Mouse (Mus musculus) retina, postnatal 7 days (tissue): Measurements from ENCODE around the gene Cntnap1.

ENCODE experiments used
- DNase-seq: peaks from one replicate; pipeline ENCODE4 v3.0.0-alpha.2; 2012; ENCODE audit warnings: low read depth, low spot score

Cntnap1 gene

DNA sequence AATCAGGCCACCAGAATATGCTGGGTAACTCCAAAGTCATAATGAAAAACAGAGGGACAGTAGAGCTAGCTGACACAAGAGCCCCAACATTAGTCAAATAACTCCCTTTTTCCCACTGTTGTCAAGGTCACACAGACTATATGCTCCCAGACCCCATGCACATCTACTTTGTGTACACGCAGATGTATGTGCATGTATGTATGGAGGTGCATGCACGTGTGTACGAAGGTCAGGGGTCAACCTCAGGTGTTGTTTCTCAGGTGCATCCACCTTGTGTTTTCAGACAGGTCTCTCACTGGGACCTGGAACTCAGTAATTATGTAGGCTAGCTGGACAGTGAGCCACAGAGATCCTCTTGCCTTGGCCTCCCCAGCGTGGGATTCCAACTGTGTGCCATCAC lies 15.1 kb downstream of the Cntnap1 start:
- DNase-seq, result no peak

DNA sequence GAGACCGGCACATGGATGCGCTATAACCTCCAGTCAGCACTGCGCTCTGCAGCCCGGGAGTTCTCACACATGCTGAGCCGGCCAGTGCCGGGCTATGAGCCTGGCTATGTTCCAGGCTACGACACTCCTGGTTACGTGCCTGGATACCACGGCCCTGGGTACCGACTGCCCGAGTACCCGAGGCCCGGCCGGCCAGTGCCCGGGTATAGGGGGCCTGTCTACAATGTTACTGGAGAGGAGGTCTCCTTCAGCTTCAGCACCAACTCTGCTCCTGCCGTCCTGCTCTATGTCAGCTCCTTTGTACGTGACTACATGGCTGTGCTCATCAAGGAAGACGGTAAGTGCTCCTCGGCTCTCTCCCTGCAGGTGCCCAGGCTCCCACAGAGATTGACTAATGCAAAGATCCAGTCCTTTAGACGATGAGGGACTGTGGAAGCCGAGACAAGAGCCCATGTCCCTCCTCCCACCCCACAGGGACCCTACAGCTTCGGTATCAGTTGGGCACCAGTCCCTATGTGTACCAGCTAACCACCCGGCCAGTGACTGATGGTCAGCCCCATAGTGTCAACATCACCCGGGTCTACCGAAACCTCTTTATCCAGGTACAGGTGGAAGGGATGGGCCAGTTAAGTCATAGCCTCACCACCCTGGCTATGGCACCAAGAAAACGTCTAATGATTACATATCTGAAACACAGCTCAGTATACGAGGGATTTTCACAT lies 16.4 kb downstream of the Cntnap1 start:
- no peak for DNase-seq

- no peak for DNase-seq
These were observed 17.2 kb downstream of the Cntnap1 start for GRCm38 (mm10) chr11:101187541-101187940.

DNA sequence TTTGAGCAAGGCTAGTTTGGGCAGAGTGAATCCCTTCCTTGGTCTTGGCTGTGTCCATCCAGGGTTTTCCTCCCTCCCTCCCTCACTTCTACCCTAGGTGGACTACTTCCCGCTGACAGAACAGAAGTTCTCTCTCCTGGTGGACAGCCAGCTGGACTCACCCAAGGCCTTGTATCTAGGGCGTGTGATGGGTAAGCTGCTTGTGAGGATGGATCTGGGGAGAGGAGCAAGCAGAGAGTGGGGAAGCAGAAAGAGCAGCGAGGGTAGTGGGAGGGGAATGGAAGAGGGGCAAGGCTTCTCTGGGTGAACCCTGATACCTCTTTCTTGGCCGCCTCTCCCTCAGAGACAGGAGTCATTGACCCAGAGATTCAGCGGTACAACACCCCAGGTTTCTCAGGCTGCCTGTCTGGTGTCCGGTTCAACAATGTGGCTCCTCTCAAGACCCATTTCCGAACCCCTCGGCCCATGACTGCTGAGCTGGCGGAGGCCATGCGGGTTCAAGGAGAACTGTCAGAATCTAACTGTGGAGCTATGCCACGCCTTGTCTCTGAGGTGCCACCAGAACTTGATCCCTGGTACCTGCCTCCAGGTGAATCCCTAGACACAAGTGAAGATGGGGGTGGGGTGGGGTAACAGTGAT lies 18.0 kb downstream of the Cntnap1 start:
- DNase-seq, result no peak

DNA sequence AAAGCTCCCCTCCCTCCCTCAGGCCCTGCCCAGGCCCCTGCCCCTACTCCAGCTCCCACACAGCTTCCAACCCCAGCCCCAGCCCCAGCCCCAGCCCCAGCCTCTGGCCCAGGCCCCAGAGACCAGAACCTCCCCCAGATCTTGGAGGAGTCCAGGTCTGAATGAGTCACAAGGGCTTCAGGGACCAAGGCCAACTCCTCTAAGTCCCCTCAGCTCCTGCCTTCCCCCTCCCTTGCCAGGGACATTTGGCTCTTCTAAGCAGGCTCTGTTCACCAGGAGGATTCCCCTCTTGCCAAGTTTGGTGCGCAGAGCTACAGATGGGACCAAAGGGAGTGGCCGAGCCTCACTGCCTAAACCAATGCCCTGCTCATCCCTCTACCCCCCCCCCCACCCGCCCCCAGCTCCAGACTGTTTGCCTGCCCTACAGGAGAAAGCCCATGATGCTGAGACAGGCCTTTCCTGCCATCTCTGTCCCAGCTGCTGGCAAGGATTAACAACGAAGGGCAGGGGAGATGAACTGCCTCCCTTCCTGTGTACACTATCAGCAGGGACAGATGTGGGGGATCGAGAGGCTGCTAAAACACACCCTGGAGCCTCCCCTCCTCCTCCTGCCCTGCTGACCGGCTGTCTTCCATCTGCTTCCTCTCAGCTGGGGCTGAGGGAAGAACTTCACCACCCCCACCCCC lies 19.3 kb downstream of the Cntnap1 start:
- DNase-seq, result no peak

DNA sequence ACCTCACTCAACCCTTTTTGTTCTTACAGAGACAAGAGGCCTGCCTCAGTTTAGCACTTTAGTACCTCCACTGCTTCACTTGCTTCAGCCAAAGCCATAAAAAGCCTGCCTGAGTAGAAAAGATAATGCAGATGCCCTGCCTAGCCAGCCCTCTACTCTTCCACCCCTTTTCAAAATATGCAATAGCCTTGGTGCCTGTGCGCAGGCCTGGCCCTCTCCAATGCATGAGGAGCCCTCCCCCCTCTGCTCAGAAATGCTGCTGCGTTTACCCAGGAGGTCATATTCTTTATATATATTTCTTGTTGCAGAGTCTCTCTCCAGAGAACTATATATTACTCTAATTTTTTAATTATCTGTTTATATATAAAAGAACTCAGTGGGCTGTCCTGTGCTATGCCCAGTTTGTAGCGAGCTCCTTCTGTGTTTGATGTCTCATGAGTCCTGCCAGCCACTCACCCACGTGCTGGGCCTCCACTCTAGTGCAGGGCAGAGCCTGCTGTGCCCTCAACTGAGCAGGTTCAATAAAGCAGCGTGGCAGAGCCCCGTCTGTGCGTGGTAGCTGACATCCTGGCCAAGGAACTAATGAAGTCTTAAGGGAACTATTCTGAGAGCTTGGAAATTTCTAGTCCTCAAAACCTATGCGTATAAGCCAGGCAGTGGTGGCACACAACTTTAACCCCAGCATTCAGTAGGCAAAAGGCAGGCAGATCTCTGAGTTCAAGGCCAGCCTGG lies 20.0 kb downstream of the Cntnap1 start:
- no peak for DNase-seq

DNA sequence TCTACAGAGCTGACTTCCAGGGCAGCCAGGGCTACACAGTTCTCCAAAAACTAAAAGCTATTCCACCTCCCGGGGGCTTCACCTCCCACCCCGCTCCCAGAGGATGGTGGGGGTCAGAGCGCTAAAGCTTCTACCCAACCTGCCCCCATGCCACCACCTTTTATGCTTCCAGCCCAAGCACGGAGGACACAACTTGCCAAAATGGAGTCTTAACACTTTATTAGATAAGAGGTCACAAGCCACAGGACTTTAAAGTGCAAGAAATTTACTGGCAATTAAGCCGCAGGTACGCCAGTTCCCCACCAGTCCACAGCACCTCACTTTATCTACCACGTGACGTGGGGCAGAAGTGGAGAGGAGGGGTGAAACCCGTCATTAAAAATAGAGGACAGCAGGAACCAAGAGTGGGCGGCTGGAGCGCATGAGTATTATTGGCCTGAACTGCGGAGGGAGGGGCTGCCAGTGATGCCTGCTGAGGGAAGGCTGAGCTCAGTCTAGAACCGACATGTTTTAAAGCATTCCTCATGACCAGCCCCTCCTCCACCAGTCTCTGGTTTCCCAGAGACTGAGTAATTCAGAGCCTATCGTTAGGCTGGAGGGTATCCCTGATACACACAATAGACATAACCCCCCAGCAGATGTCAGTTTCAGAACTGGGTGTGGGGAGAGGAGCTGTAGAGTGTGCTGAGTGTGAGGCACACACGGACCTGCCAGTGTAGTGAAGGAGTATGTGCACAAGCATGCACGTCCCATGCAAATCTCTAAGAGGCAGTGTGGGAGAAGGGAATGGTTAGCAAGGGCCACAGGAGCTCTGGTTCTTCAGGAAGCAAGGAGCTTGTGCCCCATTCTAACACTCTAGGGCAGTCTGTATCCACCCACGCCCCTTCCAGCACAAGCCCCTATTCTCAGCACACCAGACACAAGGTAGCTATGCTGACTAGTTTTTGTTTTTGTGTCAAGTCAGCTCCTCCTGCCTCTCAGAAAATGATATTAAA lies 20.9 kb downstream of the Cntnap1 start:
- no peak for DNase-seq

DNA sequence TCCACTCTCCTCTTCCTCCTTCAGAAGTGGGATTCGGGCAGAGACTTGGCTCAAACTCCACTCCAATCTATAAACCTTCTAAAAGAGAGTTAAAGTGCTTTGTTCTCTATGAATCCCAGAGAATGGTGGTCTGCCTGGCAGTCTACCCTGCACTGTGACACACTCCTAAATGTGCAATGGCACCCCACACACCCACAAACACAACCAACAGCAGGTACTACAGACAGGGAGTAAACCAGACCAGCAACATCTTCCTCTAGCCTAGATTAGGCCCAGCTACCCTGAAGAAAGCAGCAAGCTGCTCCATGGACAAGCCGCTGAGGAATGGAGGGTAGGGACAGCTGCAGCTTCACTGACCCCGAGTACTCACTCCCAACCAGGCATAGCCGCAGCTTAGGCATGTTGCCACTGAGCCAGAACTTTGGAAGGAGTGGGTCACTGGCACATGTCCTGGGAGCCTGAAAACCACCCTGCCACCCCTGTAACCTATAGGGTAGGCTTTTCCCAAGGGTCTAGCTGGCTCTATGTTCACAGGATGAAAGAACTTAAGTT lies 21.7 kb downstream of the Cntnap1 start:
- DNase-seq, result no peak

DNA sequence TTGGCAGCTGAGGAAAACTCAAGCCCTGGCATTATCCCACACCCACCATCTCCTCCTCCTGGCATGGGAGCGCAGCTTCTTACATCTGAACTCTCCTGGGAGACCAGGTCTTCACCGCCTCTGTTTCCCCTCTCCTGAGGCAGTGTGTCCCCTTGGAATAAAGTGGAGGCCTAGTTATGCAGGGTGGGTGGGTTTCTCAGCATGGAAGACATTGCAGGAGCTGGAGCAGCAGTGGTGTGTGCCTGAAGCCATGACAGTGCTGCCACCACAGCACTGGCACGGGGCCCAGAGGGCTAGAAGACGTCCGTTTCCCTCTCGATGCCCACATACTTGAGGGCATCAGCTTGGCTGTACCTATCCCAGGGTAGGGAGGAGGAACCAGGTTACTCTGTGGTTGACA lies 22.3 kb downstream of the Cntnap1 start:
- DNase-seq, result no peak

DNA sequence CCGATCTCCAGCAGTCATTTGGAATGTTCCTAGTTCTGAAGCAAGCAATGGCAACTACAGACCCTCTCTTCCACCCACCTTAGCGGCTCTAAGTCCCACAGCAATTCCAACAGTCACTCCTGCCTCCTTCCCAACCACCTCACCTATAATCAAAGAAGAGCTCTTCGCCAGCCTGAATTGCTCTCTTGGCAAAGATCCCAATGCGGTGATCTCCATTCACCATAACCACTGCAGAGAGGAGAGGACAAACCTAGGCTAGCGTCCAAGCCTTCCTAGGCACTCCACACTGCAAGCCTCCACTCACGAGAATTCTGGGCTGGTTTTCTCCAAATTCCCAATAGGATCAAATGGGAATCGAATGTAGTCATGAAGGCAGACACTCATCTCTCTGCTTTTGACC lies 22.8 kb downstream of the Cntnap1 start:
- DNase-seq, result no peak

- no peak for DNase-seq
These were observed 23.8 kb downstream of the Cntnap1 start for GRCm38 (mm10) chr11:101194137-101194536.

DNA sequence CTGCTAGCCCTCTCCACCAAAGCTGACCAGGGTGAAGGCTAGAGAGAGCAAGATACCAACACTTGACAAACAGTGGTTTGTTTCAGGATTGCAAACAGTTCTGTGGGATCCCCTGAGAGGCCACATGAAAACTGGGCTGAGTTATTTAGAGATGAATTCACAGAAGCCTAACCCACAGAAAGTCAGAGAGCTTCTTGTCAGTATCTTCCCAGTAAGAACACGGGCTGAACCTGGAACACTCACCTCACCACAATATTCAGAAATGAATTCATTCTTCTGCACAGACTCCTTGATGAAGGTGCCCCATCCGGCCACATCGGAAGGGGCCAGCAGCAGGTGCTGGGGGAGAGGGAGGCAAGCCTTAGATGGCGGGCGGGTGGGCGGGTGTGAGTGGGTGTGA lies 24.3 kb downstream of the Cntnap1 start:
- no peak for DNase-seq

DNA sequence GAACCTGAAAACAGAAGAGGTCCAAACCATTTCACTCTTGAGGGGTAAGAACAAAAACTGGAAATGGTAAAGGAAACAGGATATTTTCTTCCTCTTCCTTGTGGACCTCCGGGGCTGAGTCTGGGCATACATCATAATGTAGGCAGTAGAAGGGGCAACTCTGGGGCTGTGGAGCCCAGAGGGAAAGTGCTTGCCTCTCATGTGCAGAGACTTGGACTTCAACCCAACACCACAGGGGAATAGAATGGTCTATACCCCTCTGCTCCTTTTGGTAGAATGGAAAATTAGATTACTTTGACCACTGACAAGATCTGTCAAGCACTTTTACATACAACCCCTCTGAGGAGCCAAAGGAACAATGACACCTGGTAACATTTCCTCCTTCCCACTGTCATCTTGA lies 24.8 kb downstream of the Cntnap1 start:
- no peak for DNase-seq

- DNase-seq, result no peak
These were observed 25.2 kb downstream of the Cntnap1 start for GRCm38 (mm10) chr11:101195571-101195970.

GRCm38 (mm10) chr11:101196175-101196574 lies 25.9 kb downstream of the Cntnap1 start:
- no peak for DNase-seq

- DNase-seq, result no peak
These were observed 29.2 kb downstream of the Cntnap1 start for GRCm38 (mm10) chr11:101199555-101199954.

- peak; percentile 40 for DNase-seq
These were observed 30.7 kb downstream of the Cntnap1 start for GRCm38 (mm10) chr11:101200986-101201385.

DNA sequence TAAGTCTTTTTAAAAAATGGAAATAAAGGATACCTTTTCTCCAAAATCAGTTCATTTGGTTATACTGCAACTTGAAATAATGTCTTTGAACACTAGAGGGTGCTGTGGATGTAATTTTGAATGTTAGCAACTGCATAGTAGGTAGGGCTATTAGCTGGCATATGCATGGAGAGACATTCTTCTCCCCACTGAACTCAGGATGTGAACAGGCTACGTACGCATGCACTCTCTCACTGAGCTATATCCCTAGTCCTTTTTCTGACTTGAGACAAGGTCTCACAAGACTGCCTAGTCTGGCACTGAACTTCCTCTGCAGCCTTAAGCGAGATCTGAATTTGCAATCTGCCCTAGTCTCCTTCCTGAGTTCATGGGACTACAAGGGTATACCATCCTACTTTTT lies 41.6 kb downstream of the Cntnap1 start:
- DNase-seq, result peak; percentile 70

DNA sequence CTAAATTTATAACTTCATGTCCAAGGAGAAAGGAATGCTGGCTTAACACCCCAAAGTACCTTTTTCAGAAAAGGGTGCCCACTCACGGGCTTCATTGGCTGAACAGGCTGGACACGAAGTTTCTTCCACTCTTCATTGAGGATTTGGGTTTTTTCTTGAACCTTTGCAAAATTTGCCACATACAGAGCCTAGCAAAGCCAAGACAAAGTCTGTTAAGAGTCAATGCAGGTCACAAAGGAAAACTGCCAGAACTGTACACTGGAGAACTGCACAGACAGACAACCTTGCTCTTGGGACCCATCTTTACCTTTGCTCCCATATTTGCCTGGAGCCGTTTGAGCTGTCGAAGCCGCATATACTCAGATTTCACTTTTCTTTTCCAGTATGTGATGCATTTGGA lies 46.6 kb downstream of the Cntnap1 start:
- no peak for DNase-seq

- no peak for DNase-seq
These were observed 48.2 kb downstream of the Cntnap1 start for GRCm38 (mm10) chr11:101218436-101219055.
